Mouse (Mus musculus) embryonic facial prominence, embryonic 14.5 days (tissue): ENCODE data around the gene Gm7534. TPM values are rescaled to one million over a fixed set of nuclear protein-coding genes. Genes with fewer than 3 reads are reported as not detected.
A peak's percentile ranks its signal among the peaks of the same experiment; 100 is the strongest.
"Not testable (repeated sequence)": the region's sequence is repeated elsewhere in the genome, so short reads cannot be mapped to it uniquely, and the experiment has no call there.

Experiments
- ATAC-seq: fragments of 200-750 bp; cut with Nextera tagmentation; 2 replicates; pipeline ENCODE4 v1.8.0; 2017; ENCODE audit warnings: low read depth, moderate number of reproducible peaks, moderate TSS enrichment
- DNase-seq: peaks from one replicate; pipeline ENCODE4 v3.0.0-alpha.2; 2015; ENCODE audit warnings: low spot score
- H3K27ac ChIP-seq: fragments of 300-500 bp; sonication (generic); replicated peaks from 2 replicates; pipeline ENCODE4 v1.5.1; 2014; ENCODE audit warnings: low read depth, mild to moderate bottlenecking, low read length, moderate library complexity
- H3K27me3 ChIP-seq: fragments of 300-500 bp; sonication (generic); replicated peaks from 2 replicates; pipeline ENCODE4 v1.6.1; 2014; ENCODE audit warnings: low read length; ENCODE audit not compliant: control insufficient read depth, insufficient read depth
- H3K36me3 ChIP-seq: fragments of 300-500 bp; sonication (generic); 2 replicates; pipeline ENCODE4 v1.6.1; 2014; ENCODE audit warnings: low read length, mixed read lengths; ENCODE audit not compliant: control insufficient read depth, insufficient read depth
- H3K4me1 ChIP-seq: fragments of 300-500 bp; sonication (generic); 2 replicates; pipeline ENCODE4 v1.6.1; 2014; ENCODE audit warnings: antibody characterized with exemption, low read length; ENCODE audit not compliant: control insufficient read depth, insufficient read depth
- H3K4me2 ChIP-seq: fragments of 300-500 bp; sonication (generic); 2 replicates; pipeline ENCODE4 v1.6.1; 2014; ENCODE audit warnings: low read depth, mild to moderate bottlenecking, low read length, moderate library complexity, mixed read lengths
- H3K4me3 ChIP-seq: fragments of 300-500 bp; sonication (generic); 2 replicates; pipeline ENCODE4 v1.5.1; 2014; ENCODE audit warnings: low read depth, mild to moderate bottlenecking, low read length
- H3K9ac ChIP-seq: fragments of 300-500 bp; sonication (generic); 2 replicates; pipeline ENCODE4 v1.6.1; 2014; ENCODE audit warnings: low read depth, mild to moderate bottlenecking, low read length, moderate library complexity, mixed read lengths
- H3K9me3 ChIP-seq: fragments of 300-500 bp; sonication (generic); 2 replicates; pipeline ENCODE4 v1.6.1; 2016; ENCODE audit warnings: low read length; ENCODE audit not compliant: control insufficient read depth
- WGBS: fragments of 180-500 bp; shearing (Covaris S2); extraction: QIAGEN DNeasy Blood & Tissue Kit; methylation state at CpG from one replicate; pipeline ENCODE4 v1.1.7; 2014; 5-methylcytosine and 5-hydroxymethylcytosine counted together
- polyA plus RNA-seq: library from polyadenylated mRNA; unstranded; fragments of >200 nt; fragmentation: Nextera tagmentation; extraction: Ambion mirVana; gene quantifications from 2 replicates; pipeline ENCODE4 v1.2.1, GENCODE M21; 2014

The Gm7534 gene
- polyA plus RNA-seq, 1 experiment from 2014 or later: 0.35 TPM

DNA sequence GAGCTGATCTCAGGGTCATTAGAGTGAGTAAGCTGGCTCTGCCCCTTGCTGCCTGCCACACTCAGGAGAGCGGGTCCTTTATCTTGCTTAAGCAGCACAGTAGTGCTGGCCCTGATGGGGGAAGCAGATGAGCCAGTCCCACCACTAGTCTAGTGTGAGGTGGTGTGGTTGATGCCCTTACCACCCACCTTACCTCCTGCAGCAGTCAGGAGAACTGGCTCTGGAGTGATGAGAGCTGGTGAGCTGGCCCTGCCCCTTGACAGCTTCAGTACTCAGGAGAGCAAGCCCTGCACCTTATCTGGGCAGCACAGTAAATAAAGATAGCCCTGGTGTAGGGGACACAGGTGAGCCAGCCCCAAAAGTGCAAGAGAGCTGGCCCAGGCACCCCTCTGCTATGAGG lies 21.7 kb downstream of the Gm7534 start:
- 90% methylated on average over 1 of the region's 1 CpGs for WGBS
- no peak overlapping the region for H3K4me3 ChIP-seq
- no peaks in the 10 kb centered on the region for H3K36me3 ChIP-seq
- no peaks in the 10 kb centered on the region for H3K27me3 ChIP-seq
- H3K27ac ChIP-seq: no peak overlapping the region
- H3K9me3 ChIP-seq: no peaks in the 10 kb centered on the region
- no peak for DNase-seq
- peaks cover 5% of the 10 kb centered on the region for H3K4me1 ChIP-seq
- H3K4me2 ChIP-seq: no peak overlapping the region
- ATAC-seq: no peak
- H3K9ac ChIP-seq: no peak overlapping the region

DNA sequence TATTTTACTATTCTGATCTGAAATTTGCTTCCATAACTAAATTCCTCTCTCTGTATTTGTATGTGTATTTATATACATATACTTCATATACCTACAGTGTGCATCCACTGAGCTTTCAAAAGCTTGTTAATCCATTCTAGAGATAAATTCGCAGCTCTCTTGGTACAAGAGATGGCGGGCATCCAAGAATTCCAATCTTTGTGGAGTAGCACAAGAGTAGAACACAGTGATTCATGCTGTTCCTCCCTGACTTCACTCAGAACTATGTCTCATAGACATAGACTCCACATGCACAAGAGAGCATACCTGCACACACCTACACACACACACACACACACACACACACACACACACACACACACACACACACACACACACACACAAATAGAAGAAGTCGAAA lies 30.4 kb downstream of the Gm7534 start:
- H3K4me1 ChIP-seq: no peaks in the 10 kb centered on the region
- H3K9me3 ChIP-seq: no peaks in the 10 kb centered on the region
- no peak overlapping the region for H3K4me2 ChIP-seq
- H3K4me3 ChIP-seq: no peak overlapping the region
- H3K27ac ChIP-seq: no peak overlapping the region
- H3K36me3 ChIP-seq: 0 out of 2 replicates have a peak, but pooled peaks cover 9% of the 10 kb centered on the region
- H3K27me3 ChIP-seq: no peaks in the 10 kb centered on the region
- no peak overlapping the region for H3K9ac ChIP-seq
- ATAC-seq (no peak), DNase-seq (no peak)
- 81% methylated on average over 3 of the region's 3 CpGs for WGBS

DNA sequence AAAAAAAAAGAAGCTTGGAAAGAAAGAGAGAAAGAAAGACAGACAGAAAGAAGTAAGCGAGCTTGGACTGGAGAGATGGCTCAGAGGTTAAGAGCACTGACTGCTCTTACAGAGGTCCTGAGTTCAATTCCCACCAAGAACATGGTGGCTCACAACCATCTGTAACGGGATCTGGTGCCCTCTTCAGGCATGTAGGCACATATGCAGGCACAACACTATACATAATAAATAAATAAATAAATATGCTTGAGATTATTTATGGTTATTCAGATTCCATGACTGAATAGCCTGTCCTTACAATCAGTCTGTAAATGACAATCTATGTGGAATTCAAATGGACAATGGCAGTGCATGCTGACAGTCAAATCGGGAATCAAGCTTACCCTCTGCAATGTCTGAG lies 35.9 kb downstream of the Gm7534 start:
- Histone ChIP-seq H3K9me3 (no peaks in the 10 kb centered on the region), H3K4me1 (no peaks in the 10 kb centered on the region), H3K9ac (no peak overlapping the region), H3K4me2 (no peak overlapping the region), H3K27me3 (no peaks in the 10 kb centered on the region), H3K36me3 (peaks cover 13% of the 10 kb centered on the region), H3K27ac (no peak overlapping the region), H3K4me3 (no peak overlapping the region)
- WGBS: 94% methylated on average over 3 of the region's 3 CpGs
- DNase-seq (no peak), ATAC-seq (no peak)

DNA sequence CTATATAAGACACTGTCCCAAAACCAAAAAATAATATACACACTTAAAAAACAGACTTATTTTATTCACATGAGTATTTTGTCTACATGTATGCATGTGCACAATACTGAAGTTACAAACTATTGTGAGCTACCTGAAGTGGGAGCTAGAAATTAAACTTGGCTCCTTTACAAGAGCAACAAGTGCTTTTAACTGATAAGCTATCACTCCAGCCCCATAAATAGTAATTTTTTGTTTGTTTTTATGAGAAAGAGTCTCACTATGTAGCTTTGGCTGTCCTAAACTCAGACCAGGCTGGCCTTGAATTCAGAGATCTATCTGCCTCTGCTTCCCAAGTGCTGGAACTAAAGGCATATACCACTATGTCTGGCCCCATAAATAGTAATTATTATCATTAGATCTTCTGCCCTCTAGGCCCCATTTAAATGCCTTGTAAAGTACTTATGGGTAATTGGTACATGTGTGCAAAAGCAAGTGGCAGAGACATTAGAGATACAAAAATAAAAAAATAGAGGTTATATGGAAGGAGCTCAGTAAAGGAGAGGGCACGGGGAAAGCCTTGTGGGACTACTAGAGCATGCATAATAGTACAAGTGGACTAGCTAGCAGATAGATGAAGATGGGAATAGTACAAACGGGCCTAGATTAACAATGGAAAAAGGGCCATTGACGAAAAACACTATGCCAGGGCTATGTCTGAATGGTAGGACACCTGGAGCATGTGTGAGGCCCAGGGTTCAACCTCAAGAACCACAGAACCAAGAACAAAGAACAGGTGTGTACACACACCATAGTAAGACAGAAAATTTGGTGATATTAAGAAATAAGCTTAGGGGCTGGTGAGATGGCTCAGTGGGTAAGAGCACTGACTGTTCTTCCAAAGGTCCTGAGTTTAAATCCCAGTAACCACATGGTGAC lies 37.0 kb downstream of the Gm7534 start:
- no peak overlapping the region for H3K9ac ChIP-seq
- no peak overlapping the region for H3K27ac ChIP-seq
- WGBS: 87% methylated on average over 3 of the region's 3 CpGs
- no peak overlapping the region for H3K4me2 ChIP-seq
- no peaks in the 10 kb centered on the region for H3K9me3 ChIP-seq
- no peaks in the 10 kb centered on the region for H3K27me3 ChIP-seq
- ATAC-seq (no peak), DNase-seq (no peak)
- no peaks in the 10 kb centered on the region for H3K4me1 ChIP-seq
- H3K36me3 ChIP-seq: peaks cover 6% of the 10 kb centered on the region
- no peak overlapping the region for H3K4me3 ChIP-seq

DNA sequence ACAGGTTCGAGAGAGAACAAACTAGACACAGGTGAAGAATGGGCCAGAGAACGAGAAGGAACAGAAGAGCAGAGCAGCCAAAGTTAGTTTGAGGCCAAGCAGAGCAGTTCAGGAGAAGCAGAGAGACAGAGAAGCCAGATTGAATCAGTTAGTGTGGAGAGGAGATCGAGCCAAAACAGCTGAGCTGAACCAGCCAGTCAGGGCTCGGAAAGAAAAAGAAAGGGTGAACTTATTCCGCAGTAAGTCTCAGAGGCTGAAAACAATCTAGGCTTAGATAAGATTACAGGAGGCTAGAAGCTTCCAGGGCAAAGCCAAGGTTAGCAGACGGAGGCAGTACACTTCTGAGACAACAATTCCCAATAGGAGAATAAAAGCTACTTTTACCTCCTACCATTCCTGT lies 37.8 kb downstream of the Gm7534 start:
- Histone ChIP-seq H3K9me3 (no peaks in the 10 kb centered on the region), H3K4me3 (no peak overlapping the region), H3K27ac (no peak overlapping the region), H3K36me3 (peaks cover 6% of the 10 kb centered on the region), H3K4me1 (no peaks in the 10 kb centered on the region), H3K4me2 (no peak overlapping the region), H3K27me3 (no peaks in the 10 kb centered on the region), H3K9ac (no peak overlapping the region)
- 48% methylated on average over 6 of the region's 6 CpGs for WGBS
- DNase-seq (peak; percentile 54), ATAC-seq (peak; percentile 57; the same call in 1 of the 2 replicates)

DNA sequence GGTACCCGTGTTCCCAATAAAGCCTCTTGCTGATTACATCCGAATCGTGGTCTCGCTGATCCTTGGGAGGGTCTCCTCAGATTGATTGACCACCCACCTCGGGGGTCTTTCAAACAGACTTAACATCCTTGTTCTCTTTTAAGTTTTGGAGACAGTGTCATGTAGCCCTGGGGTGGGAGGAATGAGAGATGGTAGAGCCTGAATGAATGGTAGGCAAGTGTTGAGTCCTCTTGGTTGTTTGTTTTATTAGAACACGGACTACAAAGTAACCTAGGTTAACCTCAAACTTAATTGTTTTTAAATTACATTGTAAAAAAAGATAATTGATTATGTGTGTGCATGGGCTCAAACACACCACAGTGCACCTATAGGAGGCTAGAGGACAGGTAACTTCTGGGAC lies 38.2 kb downstream of the Gm7534 start:
- H3K4me1 ChIP-seq: no peaks in the 10 kb centered on the region
- no peaks in the 10 kb centered on the region for H3K9me3 ChIP-seq
- no peak for ATAC-seq

DNA sequence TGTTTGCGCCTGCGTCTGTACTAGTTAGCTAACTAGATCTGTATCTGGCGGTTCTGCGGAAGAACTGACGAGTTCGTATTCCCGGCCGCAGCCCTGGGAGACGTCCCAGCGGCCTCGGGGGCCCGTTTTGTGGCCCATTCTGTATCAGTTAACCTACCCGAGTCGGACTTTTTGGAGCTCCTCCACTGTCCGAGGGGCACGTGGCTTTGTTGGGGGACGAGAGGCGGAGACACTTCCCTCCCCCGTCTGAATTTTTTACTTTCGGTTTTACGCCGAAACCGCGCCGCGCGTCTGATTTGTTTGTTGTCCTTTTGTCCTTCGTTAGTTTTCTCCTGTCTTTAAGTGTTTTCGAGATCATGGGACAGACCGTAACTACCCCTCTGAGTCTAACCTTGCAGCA lies 42.7 kb downstream of the Gm7534 start:
- not testable (repeated sequence) for H3K9me3 ChIP-seq, H3K27me3 ChIP-seq, ATAC-seq, H3K27ac ChIP-seq, H3K36me3 ChIP-seq
- DNase-seq: peak; percentile 49
- Histone ChIP-seq H3K4me2 (peak overlapping the region; percentile 45), H3K4me1 (peaks cover 11% of the 10 kb centered on the region), H3K9ac (peak overlapping the region; percentile 58), H3K4me3 (peak overlapping the region; percentile 44)
- WGBS: 5% methylated on average over 28 of the region's 30 CpGs

More for the DNA sequence above, 38.2 kb downstream of the Gm7534 start:
- no peak overlapping the region for H3K4me2 ChIP-seq
- H3K27ac ChIP-seq: no peak overlapping the region
- H3K9ac ChIP-seq: no peak overlapping the region
- 71% methylated on average over 4 of the region's 6 CpGs for WGBS
- peaks cover 6% of the 10 kb centered on the region for H3K36me3 ChIP-seq
- H3K4me3 ChIP-seq: no peak overlapping the region
- H3K27me3 ChIP-seq: no peaks in the 10 kb centered on the region
- DNase-seq: no peak

DNA sequence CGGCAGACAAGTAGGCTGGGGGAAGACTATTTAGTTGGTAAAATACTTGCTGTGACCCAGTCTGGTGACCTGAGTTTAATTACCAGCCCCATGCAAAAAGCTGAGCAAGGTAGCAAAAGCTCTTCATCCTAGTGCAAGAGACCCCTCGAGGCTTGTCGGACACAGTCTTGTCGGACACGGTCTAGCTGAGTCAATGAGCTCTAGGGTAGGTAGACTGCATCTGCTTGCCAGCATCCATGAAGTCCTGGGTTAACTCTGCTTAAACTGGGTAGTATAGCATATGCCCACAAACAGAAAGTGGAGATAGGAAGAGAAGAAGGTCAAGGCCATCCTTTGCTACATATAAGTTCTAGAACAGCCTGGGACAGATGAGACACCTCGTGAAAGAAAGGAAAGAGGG lies 44.0 kb downstream of the Gm7534 start:
- no peak overlapping the region for H3K9ac ChIP-seq
- no peaks in the 10 kb centered on the region for H3K27me3 ChIP-seq
- H3K9me3 ChIP-seq: no peaks in the 10 kb centered on the region
- WGBS: 63% methylated on average over 6 of the region's 6 CpGs
- peaks cover 11% of the 10 kb centered on the region for H3K4me1 ChIP-seq
- H3K4me3 ChIP-seq: no peak overlapping the region
- H3K27ac ChIP-seq: no peak overlapping the region
- no peak for ATAC-seq
- no peak for DNase-seq
- H3K4me2 ChIP-seq: no peak overlapping the region; the same call in 1 of the 2 replicates
- H3K36me3 ChIP-seq: peaks cover 10% of the 10 kb centered on the region; the same call in 1 of the 2 replicates

DNA sequence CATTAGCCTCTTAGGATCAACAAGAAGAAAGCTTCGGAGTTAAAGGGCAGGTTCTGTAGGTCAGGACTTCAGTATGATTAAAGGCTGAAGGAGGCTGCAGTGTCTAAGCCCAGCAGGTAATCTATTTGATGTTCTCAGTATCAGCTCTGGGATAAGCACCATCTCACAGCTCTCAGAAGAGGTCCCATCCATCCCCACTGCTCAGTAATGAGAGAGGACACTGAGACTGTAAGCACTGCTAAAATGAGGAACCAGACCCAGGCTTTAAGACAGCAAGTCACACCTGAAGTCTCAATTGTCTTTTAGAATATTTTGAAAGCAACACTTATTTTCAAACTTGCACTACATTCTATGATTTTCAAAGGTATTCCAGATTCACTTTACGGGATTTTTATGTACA lies 45.2 kb downstream of the Gm7534 start:
- Histone ChIP-seq H3K27ac (no peak overlapping the region), H3K4me1 (peaks cover 11% of the 10 kb centered on the region), H3K4me2 (no peak overlapping the region), H3K4me3 (no peak overlapping the region), H3K9me3 (no peaks in the 10 kb centered on the region), H3K9ac (no peak overlapping the region), H3K36me3 (peaks cover 21% of the 10 kb centered on the region; the same call in 1 of the 2 replicates), H3K27me3 (no peaks in the 10 kb centered on the region)
- WGBS: 83% methylated on average over 2 of the region's 2 CpGs
- no peak for ATAC-seq
- DNase-seq: no peak
